Mouse (Mus musculus) activated CD4-positive, CD25-positive, alpha-beta regulatory T cell, adult 9 weeks (primary cell): ENCODE measurements around the gene B4galt5. TPM values are rescaled to one million over a fixed set of nuclear protein-coding genes. Genes with fewer than 3 reads are reported as not detected.

ENCODE experiments used
- polyA plus RNA-seq: library from polyadenylated mRNA; unstranded; fragments of 100-300 nt; shearing (Covaris generic); gene quantifications from one replicate; pipeline ENCODE4 v1.2.1, GENCODE M21; 2017

Gene B4galt5
- polyA plus RNA-seq, result 3.6 TPM

DNA sequence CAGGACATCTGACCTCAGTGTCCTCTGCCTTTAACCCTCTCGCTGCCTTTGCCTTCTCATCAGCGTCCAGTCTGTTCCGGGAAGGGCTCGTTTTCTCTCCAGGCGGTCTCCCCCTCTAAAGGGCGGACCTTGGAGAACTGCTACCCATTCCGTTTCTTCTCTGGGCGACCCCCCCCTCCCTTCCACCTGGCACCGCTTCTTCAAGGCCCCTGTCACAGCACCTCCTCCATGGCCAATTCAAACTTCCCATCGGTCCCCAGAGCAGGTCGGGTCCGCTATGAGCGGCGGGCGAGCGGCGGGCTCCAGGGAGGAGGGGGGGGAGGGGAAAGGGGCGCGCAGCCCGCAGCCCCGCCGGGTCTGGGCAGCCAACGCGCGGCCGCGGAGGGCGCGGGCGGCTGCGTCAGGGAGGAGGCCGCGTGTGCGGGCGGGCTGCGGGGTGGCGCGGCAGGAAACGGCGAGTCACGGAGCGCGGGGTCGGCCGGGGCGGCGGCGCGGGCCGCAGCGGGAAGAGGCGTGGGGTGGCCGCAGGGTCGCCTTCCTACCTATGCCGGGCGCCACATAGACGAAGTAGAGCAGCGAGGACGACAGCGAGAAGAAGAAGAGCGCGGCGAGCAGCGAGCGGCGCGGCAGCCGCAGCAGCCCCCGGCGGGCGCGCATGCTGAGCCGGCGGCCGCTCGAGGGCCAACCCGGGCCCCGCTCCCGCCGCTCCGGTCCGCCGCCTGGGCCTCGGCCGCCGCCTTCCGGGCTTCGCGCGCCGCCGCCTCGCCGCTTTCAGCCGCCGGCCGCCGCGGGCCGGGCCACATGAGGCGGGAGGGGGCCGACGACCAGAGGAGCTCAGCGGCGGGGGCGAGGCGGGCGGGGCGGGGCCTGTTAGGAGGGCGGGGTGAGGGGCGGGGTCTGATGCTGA lies at the start of gene B4galt5:
B4galt5 (minus strand) TSS at position 808 of the 907 bp plus-strand sequence.

Other genes starting within 250 kb of the B4galt5 start
- 1.3 TPM for gene Kcnb1, start 159.0 kb downstream of the B4galt5 start, polyA plus RNA-seq
- 0.39 TPM for gene Ptgis, start 108.6 kb downstream of the B4galt5 start, polyA plus RNA-seq
- gene Slc9a8, start 72.5 kb upstream of the B4galt5 start, polyA plus RNA-seq, result 75.5 TPM
- 305 TPM for gene Rnf114, start 143.5 kb upstream of the B4galt5 start, polyA plus RNA-seq
- gene Spata2, start 143.7 kb upstream of the B4galt5 start, polyA plus RNA-seq, result 38.2 TPM
- not detected for gene Snai1, start 189.0 kb upstream of the B4galt5 start, polyA plus RNA-seq